Mouse (Mus musculus) lung, postnatal 0 days (tissue): ENCODE data around the gene Sgms1.

ENCODE experiments used
- CTCF ChIP-seq: IDR thresholded peaks from 2 replicates; pipeline ENCODE4 v1.5.1; 2016; ENCODE audit warnings: antibody characterized with exemption, mild to moderate bottlenecking
- EP300 ChIP-seq: IDR thresholded peaks from 2 replicates; pipeline ENCODE4 v1.6.1; 2016; ENCODE audit warnings: antibody characterized with exemption, mild to moderate bottlenecking, control low read depth

DNA sequence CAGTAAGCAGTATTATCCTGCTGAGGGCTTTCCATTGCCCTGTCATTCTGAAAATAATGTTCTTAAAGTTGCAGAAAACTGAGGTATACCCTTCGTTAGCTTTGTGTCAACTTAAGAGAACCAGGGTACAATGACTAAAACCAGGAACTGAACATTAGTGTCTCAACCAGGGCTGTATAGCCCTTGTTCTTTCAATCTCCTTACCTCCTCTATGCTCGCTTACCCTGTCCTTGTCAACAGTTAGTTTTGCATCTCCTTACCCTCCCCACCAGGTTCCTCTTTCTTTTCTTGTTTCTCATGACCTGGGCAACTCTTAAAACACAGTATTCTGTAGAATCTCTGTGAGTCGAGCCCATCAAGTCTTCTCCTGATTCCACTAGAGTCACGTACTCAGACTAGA lies 206.5 kb downstream of the Sgms1 start:
- no peak for TF ChIP-seq CTCF
- no peak for TF ChIP-seq EP300
